Mouse (Mus musculus) CD4-positive helper T cell, adult 2 months (primary cell): ENCODE measurements around the gene Mpped1.

Experiments
- DNase-seq: peaks from one replicate; pipeline ENCODE4 v3.0.0-alpha.2; 2012; ENCODE audit warnings: low read depth, missing footprints, low spot score

Mpped1 gene

DNA sequence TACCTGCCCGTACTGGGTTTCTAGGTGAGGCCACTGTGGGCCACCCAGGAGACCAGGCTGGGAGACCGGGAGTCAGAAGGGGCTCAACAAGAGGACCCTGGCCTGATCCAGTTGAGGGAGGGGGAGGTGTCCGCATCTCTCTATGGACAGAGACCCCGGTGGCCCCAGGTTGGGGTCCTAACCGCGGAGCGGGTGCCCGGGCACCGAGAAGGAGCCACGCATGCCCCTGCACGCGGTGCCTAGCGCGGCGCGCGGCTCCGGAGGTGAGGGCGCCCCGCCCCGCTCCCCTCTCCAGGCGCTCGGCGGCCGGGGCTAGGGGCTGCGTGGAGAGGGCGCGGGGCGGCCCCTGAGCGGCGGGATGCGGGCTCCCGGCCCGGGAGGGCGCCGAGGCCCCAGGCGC lies at the start of gene Mpped1:
Gene Mpped1 (plus strand): TSS at position 81 of the 400 bp plus-strand sequence.
- DNase-seq = no peak

DNA sequence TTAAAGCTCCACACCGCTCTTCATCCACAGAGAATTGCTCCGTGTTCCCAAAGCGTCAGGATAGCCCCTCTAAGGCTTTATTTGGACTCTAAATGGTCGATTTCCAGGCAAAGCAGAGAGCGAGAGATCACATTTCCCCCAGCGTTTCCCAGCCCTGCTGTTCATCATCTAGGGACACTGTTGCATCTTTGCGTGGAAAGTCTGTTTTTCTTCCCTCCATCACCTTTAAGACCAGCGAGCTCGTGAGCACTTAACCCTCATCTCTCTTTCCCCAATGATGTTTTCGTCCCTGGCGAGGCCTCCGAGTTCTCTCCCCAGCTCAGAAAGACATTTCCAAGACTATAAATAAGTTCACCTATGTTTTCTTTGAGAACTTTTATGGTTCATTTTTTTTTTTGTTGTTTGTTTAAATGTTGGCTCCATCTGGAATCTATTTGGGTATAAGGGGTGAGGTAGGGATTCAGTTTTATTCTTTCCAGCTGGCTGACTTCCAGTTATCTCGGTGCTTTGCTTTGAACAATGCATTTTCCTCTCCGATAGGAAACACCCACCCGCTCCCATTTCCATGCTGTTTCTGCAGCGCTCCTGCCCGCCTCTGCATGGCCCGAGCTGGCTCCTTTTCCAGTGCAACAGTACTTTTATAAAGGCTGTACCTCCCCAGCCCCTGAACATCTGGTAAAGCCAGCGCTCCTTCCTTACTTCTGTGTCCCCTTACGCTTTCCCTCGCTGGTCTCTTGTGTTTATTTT lies 38.4 kb upstream of the Mpped1 start:
- DNase-seq = no peak

DNA sequence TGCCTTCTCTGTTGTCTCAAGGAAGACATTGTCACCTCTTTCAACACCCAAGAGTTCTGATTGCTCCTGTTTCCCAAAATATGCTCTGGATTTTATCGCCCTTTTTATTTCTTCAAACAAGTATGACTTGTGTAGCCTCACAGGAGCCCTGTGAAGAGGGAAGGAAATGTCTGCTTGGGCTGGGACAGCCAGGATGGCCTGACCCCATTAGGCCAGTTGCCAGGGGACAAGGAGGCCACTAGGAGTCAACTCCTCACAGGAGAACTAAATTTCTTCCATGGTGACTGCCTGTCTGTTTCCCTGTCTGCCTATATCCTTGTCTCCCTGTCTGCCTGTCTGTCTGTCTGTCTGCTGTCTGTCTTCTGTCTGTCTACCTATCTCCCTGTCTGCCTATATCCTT lies 37.2 kb upstream of the Mpped1 start:
- DNase-seq = no peak

DNA sequence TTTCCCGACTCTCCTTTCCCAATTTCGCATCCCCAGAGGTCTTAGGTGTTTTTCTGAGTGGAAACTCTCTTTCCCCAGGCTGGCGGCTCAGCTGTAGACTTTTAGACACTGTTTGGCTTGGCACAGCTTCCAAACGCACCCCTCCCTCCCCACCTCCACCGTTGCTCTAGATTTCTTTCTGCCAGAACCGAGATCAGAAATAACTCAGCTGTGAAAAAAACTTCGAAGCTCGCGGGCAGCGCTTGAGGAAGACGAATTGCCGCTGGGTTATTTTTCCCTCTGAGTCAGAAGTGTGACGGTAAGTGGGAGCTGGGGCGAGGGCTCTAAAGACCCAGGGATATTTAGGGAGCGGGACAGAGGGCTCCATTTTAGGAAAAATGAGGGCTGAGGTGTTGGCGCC lies 33.0 kb upstream of the Mpped1 start:
- no peak for DNase-seq

DNA sequence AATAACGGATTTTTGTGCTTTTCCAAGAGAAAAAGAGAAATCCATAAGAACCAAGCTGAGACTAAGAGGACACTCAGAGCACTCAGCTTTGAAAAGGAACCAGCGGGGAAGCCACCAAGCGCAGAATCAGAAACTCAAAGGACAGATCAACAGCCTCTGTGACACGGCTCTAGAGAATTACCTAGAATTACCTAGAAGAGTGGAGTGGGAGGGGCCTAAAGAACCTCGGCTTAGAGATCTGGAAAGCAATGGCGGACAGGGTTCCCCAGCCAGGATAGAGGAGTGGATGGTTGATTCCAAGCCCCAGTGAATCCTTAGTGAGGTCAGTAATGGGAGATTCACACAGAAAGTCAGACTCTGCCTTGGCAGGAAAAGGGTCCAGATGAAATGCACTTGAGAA lies 30.3 kb upstream of the Mpped1 start:
- DNase-seq = no peak

DNA sequence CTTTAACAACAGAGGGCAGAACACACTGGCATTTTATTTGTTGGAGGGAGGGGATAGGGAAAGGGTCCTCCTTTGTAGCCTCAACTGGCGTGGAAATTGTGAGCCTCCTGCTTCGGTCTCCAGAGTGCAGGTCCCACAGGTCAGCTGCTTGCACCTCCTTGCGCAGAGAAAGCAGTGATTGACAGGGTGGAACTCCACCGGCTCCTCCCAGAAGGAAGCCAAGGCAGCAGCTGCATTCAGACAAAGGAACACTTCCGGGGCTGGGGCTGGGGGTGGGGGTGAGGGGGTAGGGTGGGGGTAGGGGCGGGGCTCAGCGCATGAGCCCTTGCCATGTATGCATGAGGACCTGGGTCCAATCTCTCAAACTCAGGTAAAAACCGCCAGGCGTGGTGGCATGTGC lies 29.8 kb upstream of the Mpped1 start:
- no peak for DNase-seq

DNA sequence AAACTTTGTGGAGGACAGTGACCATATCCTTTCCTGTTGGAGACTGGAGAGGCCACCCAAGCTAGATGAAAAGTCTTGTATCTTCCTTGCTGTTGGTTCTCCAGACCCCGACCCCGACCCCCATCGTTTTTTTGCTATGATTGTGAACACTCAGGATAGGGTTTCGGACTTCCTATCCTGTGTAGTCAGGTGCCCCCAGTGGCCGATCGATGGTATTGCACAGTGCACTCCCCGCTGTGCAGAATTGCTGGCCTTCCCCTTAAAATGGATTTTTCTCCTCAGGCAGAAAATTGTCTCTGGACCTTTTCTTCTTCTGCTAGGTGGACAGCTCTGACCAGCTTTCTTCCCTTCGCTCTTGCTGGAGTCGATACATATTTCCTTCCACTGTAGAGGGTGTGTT lies 22.5 kb upstream of the Mpped1 start:
- peak; percentile 10 for DNase-seq

DNA sequence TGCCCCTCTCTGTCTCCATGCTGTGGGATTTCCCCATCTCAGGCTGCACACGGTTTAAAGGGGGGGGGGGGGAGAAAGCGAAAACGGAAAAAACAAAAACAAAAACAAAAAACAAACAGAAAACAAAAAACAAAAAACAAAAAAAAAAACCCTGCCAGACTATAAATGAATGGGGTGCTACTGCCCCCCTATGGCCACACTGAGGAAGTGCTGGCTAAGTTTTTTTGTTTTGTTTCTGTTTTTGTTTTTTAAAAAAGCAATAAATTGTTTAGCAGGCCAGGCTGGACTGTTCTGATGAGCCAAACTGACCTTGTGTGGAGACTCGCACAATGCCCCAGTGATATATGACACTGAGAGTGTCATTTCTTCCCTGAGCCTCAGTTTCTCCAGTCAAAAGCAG lies 20.3 kb upstream of the Mpped1 start:
- DNase-seq = no peak

DNA sequence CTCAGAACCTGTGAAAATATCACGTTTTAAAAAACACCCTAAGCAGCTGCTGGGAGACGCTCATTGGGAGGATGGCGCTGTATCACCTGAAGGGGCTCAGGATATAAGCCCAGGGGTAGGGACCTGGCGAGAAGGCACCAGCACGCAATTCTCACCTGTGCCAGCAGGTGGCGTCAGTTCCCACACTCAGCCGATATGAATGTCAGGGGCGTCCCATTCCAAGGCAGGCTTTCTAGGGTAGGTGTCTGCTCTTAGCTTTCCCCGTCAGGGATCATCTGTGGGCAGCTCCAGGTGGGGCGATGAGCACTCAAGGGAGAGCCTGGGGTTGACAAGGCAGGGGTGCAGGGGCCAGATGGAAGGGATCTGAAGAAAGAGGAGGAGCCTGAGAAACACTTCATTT lies 18.6 kb upstream of the Mpped1 start:
- DNase-seq = peak; percentile 15

DNA sequence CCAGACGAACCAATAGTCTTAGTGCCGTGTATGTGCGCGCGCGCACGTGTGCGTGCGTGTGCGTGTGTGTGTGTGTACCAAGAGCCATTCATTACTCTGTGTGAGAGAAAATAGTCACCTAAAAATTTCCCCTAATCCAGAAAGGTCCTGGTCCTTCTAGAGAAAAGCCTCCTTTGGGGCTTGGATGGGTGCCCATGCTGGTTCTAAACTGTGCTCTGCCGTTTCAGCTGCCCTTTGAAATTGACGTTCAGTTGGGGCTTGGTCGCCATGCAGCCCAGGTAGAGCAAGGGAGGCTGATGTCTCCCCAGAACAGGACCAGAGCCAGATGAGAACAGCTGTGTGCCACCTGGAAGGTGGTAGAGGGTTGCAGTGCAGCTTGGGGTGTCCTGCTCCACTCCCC lies 17.8 kb upstream of the Mpped1 start:
- no peak for DNase-seq

DNA sequence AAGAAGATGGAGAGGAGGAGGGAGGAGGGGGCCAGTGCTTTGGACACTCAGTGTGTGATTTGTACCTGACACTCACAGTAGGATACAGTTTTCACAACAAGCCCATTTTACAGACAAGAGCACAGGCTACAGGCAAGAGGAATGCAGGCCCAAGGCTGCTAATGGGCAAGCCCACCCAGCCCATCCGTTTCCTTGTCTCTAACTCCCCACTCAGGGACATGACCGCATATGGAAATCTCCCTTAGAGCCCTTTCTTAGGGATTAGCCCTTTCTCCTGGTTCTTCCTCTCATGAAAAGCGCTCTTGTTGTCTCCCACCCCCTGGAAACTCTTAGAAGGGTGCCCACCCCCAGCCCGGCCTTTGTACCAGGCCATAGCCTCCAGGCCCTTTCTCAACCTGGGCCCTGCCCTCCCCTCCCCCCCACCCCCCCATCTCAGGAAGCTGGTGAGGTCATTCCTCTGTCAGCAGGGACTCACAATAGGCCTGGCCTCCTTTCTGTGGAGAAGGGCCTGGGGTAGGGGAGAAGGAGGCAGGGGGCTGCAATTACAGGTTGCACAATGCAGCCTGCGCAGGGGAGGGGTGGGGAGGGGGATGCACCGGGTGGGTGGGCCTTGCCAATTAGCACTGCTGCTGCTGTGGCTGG lies 13.8 kb upstream of the Mpped1 start:
- no peak for DNase-seq

DNA sequence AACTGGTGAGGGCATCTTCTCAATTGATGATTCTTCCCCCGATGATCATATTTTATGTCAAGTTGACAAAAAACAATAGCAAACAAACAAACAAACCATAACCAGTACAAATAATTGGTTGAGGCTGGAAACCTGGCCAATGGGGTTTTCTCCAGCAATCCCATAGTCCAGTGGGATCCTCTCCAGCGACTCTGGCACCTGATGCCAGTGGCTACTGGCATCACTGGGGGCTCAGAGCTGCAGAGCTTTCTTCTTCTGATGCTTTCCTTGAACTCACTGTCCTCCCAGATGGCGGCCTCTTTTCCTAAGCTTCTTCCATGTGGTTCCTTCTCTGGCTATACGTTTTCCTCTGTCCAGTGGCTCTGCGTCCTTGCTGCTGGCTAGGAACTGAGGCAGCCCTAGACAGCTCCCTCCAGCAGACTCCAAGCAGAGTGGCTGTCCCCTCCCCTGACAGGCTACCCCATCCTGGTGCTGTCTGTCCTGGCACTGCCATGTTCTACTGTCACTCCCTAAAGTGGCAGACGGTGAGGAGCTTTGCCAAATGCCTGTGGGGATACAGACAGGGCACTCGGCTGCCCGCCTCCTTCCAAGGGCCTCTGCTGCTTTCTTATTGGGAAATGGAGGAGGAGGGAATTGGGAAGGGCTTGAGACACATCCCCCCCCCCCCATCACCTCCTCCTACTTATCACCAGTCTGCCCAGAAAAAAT lies 7.8 kb upstream of the Mpped1 start:
- no peak for DNase-seq

DNA sequence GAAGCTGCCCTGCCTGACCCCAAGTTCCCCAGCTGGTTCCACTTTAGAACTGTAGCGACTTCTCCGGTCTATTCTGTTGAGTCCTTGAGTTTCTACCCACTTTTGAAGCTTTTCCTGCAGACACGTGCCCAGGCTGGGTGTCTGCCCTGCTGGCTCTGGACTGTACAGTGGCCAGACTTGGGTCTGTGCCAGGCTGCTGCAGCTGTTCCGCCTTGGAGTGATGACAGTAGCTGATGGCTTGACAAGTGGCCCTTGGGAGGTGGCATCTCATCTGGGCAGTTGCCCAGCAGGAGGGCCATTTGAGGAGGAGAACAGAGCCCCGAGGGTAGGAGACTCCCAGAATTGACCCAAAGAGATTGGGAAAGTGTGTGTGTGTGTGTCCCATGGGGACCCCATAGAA lies 6.8 kb upstream of the Mpped1 start:
- no peak for DNase-seq

DNA sequence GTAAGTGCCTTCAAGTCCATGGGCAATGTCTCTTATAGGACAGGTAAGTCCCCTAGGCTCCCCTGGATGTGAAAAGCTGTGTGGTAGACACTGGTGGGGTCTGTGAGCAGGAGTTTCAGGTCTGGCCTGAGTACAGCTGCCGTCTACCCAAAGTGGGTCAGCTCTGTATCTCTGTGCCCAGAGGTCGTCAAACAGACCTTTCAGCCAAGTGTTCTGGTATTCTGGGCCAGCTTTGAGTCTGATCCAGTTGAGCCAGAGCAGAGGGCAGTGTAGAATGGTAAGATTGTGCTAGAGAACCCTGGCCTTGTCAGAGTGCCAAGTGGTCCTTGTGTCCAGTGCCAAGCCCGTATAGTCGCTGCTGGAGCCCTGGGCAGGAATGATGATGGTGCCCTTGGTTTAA lies 6.3 kb upstream of the Mpped1 start:
- no peak for DNase-seq

DNA sequence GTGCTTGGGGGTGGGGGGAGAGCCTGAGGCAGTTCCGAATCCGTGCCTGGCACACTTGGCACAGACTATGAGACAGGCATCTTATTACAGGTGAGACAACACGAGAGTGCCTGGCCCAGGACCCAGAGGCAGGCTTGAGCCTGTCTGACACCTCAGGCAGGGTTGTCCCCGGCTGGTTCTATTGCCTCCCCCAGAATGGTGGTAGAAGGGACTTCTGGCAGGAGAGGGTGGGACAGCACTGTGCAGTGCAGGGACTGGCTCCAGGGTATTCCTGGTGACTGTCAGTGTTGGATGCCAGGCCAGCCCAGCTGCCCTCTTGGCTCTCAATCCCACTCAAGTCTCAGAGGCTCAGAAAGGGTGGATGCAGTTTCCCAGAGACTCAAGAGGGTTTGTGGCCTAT lies 4.3 kb upstream of the Mpped1 start:
- DNase-seq = no peak

DNA sequence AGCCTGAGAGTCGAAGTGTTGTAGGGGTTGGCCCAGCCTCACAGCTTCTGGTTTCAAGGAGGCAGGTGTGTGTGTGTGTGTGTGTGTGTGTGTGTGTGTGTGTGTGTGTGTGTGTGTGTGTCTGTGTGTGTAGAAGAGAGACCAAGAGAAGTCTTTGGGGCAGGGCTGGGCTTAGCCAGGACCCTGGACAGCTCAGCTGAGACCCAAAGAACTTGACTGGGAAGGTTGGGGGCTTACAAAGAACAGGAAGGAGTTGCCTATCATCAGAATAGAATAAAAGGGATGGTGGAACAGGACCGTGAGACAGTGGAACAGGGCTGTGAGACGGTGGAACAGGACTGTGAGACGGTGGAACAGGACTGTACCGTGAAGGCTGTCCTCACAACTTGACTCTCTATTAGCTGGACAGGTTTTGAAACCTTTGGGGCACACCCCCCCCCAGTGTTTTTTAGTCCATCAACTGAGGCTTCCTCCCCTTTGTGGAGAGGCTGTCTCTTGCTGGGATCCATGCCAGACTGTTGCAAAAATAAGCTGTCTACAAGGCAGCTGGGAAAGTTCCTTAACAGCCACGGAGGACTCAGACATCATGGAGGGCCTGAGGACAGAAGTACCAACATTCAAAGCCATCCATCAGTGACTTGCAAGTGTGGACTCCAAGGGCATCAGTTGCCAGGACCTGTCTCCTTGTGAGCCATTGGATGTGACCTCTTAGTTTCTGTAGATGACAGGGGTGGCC lies 2.8 kb upstream of the Mpped1 start:
- DNase-seq = no peak

DNA sequence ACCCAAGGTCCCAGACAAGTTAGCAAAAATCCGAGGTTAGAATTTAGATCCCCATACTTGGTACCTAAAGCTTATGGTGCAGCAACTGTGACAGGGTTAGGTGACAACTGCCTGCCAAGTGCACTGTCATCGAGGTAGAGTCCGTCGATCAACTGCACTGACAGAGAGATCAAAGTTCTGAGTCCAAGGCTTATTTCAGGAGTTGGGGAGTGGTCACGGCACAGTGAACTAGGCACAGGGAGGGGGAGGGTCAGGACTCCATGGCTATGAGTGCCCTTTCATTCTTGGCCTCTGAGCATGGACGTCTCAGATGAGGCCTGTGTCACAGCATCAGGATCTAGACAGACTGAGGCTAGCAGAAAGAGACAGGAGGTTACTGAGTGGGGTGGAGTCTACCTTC lies 1.8 kb upstream of the Mpped1 start:
- no peak for DNase-seq

DNA sequence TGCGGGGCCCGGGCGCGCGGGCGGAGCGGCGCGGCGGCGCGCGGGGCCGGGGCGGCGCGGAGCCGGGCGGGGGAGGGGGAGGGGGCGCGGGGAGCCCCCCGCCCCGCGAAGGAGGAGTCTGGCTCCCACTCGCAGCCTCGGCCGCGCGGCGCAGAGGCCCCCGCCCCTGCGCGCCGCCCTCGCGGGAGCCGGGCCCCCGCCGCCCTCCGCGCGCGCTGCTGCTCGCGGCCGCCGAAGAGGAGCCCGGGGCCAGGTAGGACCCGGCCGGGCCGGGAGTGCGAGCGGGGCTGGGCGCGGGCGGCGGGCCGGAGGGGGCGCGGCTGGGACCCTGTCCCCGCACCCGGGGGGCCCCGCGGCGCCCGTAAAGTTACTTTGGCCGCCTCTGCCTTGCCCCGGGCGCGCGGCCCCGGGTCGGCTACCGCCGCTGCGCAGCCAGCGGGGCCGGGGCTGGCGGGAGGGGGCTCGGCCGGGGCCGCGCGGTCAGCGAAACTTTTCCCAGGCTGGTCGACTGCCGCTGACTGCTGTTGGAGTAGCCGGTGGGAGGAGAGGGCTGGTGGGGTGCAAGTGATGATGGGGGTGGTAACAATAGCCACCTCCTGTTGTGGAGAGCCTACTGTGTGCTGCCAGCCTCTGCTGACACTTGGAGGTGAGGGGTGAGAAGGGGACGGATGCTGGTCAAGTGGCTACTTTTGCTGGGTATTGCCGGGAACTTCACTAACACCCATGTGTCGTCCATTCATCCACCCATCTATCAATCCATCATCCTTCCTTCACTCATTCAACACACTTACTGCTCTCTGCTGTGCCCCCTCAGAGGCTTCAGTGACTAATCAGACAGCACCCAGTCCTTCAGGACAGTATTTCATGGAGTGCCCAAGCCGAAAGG lies 831 bp downstream of the Mpped1 start:
- DNase-seq = no peak

DNA sequence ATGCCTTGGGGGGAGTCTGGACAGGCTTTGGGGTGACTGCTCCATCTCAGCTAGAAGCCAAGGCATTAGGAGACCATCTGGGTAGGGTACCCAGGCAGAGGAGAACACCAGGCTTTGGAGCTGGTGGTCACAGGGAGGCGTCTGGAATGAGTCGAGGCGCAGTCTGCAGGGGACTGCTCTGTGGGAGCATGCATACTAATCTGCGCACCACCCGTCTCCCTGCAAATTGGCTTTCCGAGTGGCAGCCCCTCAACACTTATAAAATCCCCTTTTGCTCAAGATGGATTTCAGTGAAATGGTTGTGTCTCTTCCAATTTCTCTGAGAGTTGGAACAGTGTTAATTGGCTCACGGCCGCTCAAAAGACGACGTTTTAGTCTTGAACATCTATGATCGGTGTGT lies 2.0 kb downstream of the Mpped1 start:
- DNase-seq = no peak

DNA sequence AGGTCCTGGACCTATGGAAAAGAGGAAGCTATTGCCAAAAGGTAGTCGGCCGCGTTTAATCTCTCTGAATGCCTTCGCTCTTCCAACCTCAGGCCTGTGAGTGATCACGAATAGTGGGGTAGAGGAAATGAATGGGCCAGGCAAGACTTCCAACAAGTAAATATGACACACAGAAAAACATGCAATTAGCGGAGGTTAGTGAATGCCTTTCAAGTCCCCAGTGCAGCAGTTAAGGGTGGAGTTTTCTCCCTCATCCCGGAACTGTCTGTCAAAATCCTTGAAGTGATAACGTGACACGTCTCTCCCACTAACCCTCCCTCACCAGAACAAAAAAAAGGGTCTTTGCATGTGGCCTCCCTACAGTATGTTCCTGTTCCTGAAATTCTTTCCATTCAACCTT lies 3.0 kb downstream of the Mpped1 start:
- DNase-seq = no peak

DNA sequence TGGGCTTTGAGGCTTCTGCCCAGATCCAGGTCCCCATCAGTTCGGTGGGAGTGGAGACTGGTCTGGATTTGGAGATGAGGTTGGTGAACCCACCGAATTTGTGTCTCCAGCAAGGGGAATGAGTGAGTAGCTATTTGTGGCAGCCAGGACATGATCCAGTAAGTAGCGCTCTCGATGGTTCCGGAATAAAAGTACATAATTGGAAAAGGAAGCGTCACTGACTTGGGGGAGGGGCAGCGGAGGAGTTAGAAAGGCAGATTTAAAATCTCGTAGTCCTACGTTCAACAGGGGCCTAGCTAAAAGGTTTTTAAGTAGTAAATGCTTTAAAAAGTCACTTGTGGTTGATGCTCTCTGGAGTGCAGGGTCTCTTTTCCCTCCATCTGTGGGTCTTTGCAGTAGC lies 5.5 kb downstream of the Mpped1 start:
- no peak for DNase-seq
